Mouse (Mus musculus) liver, postnatal 0 days (tissue): ENCODE measurements at regions not wholly inside any gene's neighbourhood (a gene's known extent, or its start where the extent isn't known, plus 50 kb on each side); places are given as distances from the start of the nearest gene placed in this dataset.

ENCODE experiments used
- ATAC-seq: fragments of 200-750 bp; cut with Nextera tagmentation; 2 replicates; pipeline ENCODE4 v1.8.0; 2017; ENCODE audit warnings: mild to moderate bottlenecking, moderate library complexity
- DNase-seq: peaks from one replicate; pipeline ENCODE4 v3.0.0-alpha.2; 2016
- H3K27ac ChIP-seq: fragments of 300-500 bp; sonication (generic); 2 replicates; pipeline ENCODE4 v1.5.1; 2014; ENCODE audit warnings: antibody characterized with exemption, moderate library complexity, mild to moderate bottlenecking, low read depth
- H3K27me3 ChIP-seq: fragments of 300-500 bp; sonication (generic); 2 replicates; pipeline ENCODE4 v1.6.1; 2014; ENCODE audit warnings: low read length, control low read depth, mixed read lengths; ENCODE audit not compliant: insufficient read depth
- H3K36me3 ChIP-seq: fragments of 300-500 bp; sonication (generic); replicated peaks from 2 replicates; pipeline ENCODE4 v1.6.1; 2014; ENCODE audit warnings: mild to moderate bottlenecking, control low read depth, low read length, moderate library complexity, mixed read lengths; ENCODE audit not compliant: insufficient read depth
- H3K4me1 ChIP-seq: fragments of 300-500 bp; sonication (generic); 2 replicates; pipeline ENCODE4 v1.6.1; 2014; ENCODE audit warnings: antibody characterized with exemption, mild to moderate bottlenecking, control low read depth; ENCODE audit not compliant: insufficient read depth
- H3K4me2 ChIP-seq: fragments of 300-500 bp; sonication (generic); 2 replicates; pipeline ENCODE4 v1.6.1; 2014; ENCODE audit warnings: low read depth, mild to moderate bottlenecking, low read length, moderate library complexity, mixed read lengths
- H3K4me3 ChIP-seq: fragments of 300-500 bp; sonication (generic); 2 replicates; pipeline ENCODE4 v1.5.1; 2014; ENCODE audit warnings: low read depth, low read length
- H3K9ac ChIP-seq: fragments of 300-500 bp; sonication (generic); replicated peaks from 2 replicates; pipeline ENCODE4 v1.6.1; 2014; ENCODE audit warnings: mild to moderate bottlenecking, moderate library complexity
- H3K9me3 ChIP-seq: fragments of 300-500 bp; sonication (generic); 2 replicates; pipeline ENCODE4 v1.6.1; 2016; ENCODE audit warnings: mild to moderate bottlenecking, control low read depth, low read length, mixed read lengths
- CTCF ChIP-seq: sonication (generic); IDR thresholded peaks from 2 replicates; pipeline ENCODE4 v1.5.1; 2016; ENCODE audit warnings: antibody characterized with exemption, low read depth
- EP300 ChIP-seq: IDR thresholded peaks from 2 replicates; pipeline ENCODE4 v1.6.1; 2016; ENCODE audit warnings: antibody characterized with exemption, low read depth, mild to moderate bottlenecking
- WGBS: fragments of 180-500 bp; shearing (Covaris S2); extraction: QIAGEN DNeasy Blood & Tissue Kit; methylation state at CpG from one replicate; pipeline ENCODE4 v1.1.7; 2014; ENCODE audit not compliant: insufficient replicate concordance; 5-methylcytosine and 5-hydroxymethylcytosine counted together

- TF ChIP-seq EP300 (no peak), CTCF (no peak)
- DNase-seq, result no peak
- Histone ChIP-seq H3K36me3 (no peaks in the 10 kb centered on the region), H3K4me3 (no peak overlapping the region), H3K4me2 (no peak overlapping the region), H3K27ac (no peak overlapping the region), H3K27me3 (no peaks in the 10 kb centered on the region), H3K4me1 (no peaks in the 10 kb centered on the region), H3K9ac (no peak overlapping the region), H3K9me3 (no peaks in the 10 kb centered on the region)
- ATAC-seq, result no peak
- WGBS, result 60% methylated on average over 4 of the region's 4 CpGs
Measured at GRCm38 (mm10) chr6:22584851-22585250, 228.8 kb upstream of the Fam3c start.

GRCm38 (mm10) chr6:22572925-22573324, 216.9 kb upstream of the Fam3c start:
- no peak overlapping the region for H3K27ac ChIP-seq
- no peaks in the 10 kb centered on the region for H3K27me3 ChIP-seq
- TF ChIP-seq EP300 (no peak), CTCF (no peak)
- no peak for ATAC-seq
- H3K4me2 ChIP-seq, result no peak overlapping the region
- WGBS, result 29% methylated on average over 1 of the region's 1 CpGs
- H3K9ac ChIP-seq, result no peak overlapping the region
- H3K4me3 ChIP-seq, result no peak overlapping the region
- no peaks in the 10 kb centered on the region for H3K9me3 ChIP-seq
- no peaks in the 10 kb centered on the region for H3K36me3 ChIP-seq
- DNase-seq, result no peak
- no peaks in the 10 kb centered on the region for H3K4me1 ChIP-seq

- Histone ChIP-seq H3K4me3 (no peak overlapping the region), H3K36me3 (no peaks in the 10 kb centered on the region), H3K27me3 (no peaks in the 10 kb centered on the region), H3K9me3 (no peaks in the 10 kb centered on the region), H3K27ac (no peak overlapping the region), H3K4me1 (no peaks in the 10 kb centered on the region), H3K9ac (no peak overlapping the region), H3K4me2 (no peak overlapping the region)
- 80% methylated on average over 9 of the region's 9 CpGs for WGBS
- TF ChIP-seq CTCF (no peak), EP300 (no peak)
- no peak for ATAC-seq
- no peak for DNase-seq
Measured at GRCm38 (mm10) chr6:22567891-22568290, 211.8 kb upstream of the Fam3c start.

- Histone ChIP-seq H3K27me3 (no peaks in the 10 kb centered on the region), H3K36me3 (no peaks in the 10 kb centered on the region), H3K4me2 (no peak overlapping the region), H3K4me1 (no peaks in the 10 kb centered on the region), H3K4me3 (no peak overlapping the region), H3K9ac (no peak overlapping the region), H3K27ac (no peak overlapping the region), H3K9me3 (no peaks in the 10 kb centered on the region)
- DNase-seq (no peak), ATAC-seq (no peak)
- no peak for TF ChIP-seq CTCF
- no peak for TF ChIP-seq EP300
- WGBS, result 70% methylated on average over 13 of the region's 13 CpGs
Measured at GRCm38 (mm10) chr6:22548296-22549245, 192.5 kb upstream of the Fam3c start.

- no peak overlapping the region for H3K4me3 ChIP-seq
- no peak overlapping the region for H3K27ac ChIP-seq
- TF ChIP-seq EP300, result no peak
- no peak for TF ChIP-seq CTCF
- DNase-seq (no peak), ATAC-seq (no peak)
- H3K9ac ChIP-seq, result no peak overlapping the region
- no peaks in the 10 kb centered on the region for H3K27me3 ChIP-seq
- no peak overlapping the region for H3K4me2 ChIP-seq
- H3K4me1 ChIP-seq, result no peaks in the 10 kb centered on the region
- no peaks in the 10 kb centered on the region for H3K9me3 ChIP-seq
- WGBS, result 34% methylated on average over 2 of the region's 2 CpGs
- no peaks in the 10 kb centered on the region for H3K36me3 ChIP-seq
Measured at GRCm38 (mm10) chr6:22541603-22542002, 185.6 kb upstream of the Fam3c start.

GRCm38 (mm10) chr6:22538254-22538653, 182.2 kb upstream of the Fam3c start:
- H3K27ac ChIP-seq, result no peak overlapping the region
- peak; percentile 67; the same call in 1 of the 2 replicates for ATAC-seq
- no peaks in the 10 kb centered on the region for H3K36me3 ChIP-seq
- H3K9me3 ChIP-seq, result no peaks in the 10 kb centered on the region
- no peak overlapping the region for H3K9ac ChIP-seq
- no peak overlapping the region for H3K4me2 ChIP-seq
- H3K27me3 ChIP-seq, result no peaks in the 10 kb centered on the region
- WGBS, result 69% methylated on average over 4 of the region's 4 CpGs
- no peak overlapping the region for H3K4me3 ChIP-seq
- no peak for DNase-seq
- TF ChIP-seq CTCF, result no peak
- no peak for TF ChIP-seq EP300
- no peaks in the 10 kb centered on the region for H3K4me1 ChIP-seq
